Mouse (Mus musculus): ENCODE measurements around the gene Ccnjl. TPM values are rescaled to one million over a fixed set of nuclear protein-coding genes. Genes with fewer than 3 reads are reported as not detected.

Ccnjl gene
- polyA plus RNA-seq, 1 experiment from 2014 or later: 6.4 TPM

DNA sequence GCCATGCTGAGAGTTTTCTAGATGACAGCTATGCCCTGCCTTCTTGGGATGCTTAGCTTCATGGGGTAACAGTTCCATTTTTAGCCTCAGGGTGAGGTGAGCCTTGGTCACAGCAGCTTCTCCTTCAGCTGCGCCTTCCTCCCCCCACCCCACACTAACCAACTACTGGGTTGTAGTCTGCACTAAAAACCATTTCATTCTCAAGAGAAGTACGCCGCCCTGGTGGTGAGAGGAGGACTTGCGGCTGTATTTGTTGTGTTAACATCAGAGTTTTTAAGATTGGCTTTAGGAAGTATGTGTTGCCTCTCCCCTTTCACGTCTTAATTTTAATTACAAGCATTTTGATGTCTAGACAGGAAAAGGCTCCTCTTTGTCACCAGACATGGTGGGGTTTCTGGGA lies 39.7 kb downstream of the Ccnjl start:
- DNase-seq (ENCODE audit: low spot score): peak; percentile 71

GRCm38 (mm10) chr11:43569188-43569587 lies 40.6 kb downstream of the Ccnjl start:
- DNase-seq (ENCODE audit: low spot score): no peak

DNA sequence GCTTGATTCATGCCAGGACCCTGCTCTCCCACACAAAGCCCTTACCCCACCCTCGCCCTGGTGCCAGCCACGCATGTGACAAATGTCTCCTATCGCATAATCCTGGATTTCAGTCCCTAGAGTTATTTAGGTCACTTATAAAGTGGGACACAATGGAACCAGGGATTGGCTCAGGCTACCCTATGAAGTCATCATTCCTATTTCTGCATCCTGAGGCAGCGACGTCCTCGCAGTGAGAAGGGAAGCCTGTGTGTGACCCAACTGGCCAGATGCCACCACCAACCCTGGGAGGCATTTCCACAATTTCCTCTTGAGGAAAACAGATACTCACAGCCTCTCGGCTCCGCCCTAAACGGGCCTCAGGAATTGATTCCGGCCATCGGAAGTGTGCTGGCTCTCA lies 41.0 kb downstream of the Ccnjl start:
- DNase-seq (ENCODE audit: low spot score): no peak

DNA sequence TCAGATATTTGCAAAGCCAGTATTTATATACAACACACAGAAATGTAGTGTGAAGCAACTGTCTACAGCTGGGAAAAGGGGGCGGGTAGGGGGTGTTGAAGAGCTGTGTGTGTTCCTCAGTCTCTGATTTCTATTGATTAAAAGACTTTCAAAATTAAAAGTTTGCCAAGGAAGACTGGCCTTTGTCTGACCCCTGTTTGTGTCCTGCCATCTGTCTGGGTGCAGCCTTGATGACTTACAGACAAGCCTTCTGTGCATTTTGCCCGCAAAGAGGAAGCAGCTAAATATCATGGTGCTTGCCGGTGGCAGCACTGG lies 46.4 kb downstream of the Ccnjl start:
- DNase-seq (ENCODE audit: low spot score): no peak

- DNase-seq (ENCODE audit: low spot score): peak; percentile 20
Observed at GRCm38 (mm10) chr11:43575376-43576151, 47.0 kb downstream of the Ccnjl start.

DNA sequence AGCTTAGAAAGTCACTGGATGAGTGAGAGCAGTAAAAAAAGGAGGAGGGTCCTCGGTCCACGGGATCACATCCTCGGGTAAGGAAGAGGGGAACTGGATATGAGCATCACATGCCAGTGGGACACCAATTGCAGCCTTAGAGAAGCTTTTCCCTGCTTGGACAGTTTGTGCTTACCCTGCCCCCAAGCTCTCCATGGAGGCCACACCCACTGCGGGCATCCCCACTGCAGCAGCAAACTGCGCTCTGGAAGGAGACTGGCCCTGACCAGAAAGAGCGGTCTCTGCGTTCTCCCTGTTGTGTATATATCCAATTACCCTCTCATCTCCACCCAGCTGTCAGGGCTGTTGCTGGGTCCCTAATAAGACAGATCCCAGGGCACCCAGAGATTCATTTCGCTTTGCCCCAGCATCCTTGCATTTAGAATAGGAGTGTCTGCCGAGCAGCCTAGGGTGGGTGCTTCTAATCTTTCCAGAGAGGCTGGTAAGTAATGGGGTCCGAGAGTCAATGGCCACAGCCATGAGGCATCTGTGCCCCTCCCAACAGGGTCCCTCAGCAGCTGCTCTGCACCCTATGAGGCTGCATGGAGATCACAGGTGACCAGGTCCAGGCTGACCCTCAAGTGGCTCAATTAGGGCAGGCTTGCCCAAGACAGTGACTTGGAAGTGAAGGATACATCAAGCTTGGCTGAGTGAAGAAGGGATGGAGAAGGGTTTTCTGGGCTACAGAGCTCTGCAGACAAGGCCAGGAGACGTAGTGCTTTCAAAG lies 49.3 kb downstream of the Ccnjl start:
- DNase-seq (ENCODE audit: low spot score): no peak

GRCm38 (mm10) chr11:43585211-43586005 lies 56.8 kb downstream of the Ccnjl start:
- DNase-seq (ENCODE audit: low spot score): no peak

DNA sequence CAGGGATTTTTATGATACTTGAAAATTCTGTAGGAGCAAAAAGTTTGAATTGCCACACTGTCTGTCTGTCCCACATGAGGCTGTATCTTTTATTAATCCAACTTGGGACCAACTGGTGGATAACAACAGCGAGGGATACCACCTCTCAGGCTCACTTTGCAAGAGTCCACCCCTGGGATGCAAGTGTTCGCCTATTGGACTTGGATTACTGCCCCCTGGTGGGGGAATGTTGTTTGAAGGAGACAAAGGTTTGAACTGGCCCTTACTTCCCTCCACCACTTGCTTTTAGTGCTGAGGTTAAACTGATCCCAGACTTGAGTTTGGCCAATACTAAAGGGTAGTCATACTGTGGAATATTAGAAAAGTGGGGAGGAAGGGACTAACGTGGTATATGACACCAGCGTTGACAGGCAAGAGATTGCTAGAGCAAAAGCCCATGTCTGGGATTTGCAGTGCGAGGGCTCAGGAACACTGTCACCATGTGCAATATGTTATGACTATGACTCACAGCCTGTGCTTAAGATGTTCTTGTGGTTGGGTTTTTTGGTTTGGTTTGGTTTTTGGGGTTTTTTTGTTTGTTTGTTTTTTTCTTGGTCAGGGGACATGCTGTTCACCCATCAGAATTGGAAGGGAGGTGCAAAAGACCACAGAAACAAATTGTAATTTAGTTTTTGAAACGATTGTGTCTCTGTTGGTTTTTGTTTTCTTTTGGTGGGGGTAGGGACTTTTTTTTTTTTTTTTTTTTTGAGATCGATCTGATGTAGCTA lies 57.9 kb downstream of the Ccnjl start, which contains the start of gene 4933415A04Rik:
Gene 4933415A04Rik, plus strand, starts transcription at position 717 of the 767 bp plus-strand sequence.
- peak; percentile 67 for DNase-seq (ENCODE audit: low spot score)

- DNase-seq (ENCODE audit: low spot score): no peak
Observed at GRCm38 (mm10) chr11:43589530-43590072, 61.0 kb downstream of the Ccnjl start.

GRCm38 (mm10) chr11:43601440-43601839 lies 72.9 kb downstream of the Ccnjl start, which contains the start of gene Fabp6:
Fabp6 (minus strand) TSS chr11:43601540.
- no peak for DNase-seq (ENCODE audit: low spot score)

DNA sequence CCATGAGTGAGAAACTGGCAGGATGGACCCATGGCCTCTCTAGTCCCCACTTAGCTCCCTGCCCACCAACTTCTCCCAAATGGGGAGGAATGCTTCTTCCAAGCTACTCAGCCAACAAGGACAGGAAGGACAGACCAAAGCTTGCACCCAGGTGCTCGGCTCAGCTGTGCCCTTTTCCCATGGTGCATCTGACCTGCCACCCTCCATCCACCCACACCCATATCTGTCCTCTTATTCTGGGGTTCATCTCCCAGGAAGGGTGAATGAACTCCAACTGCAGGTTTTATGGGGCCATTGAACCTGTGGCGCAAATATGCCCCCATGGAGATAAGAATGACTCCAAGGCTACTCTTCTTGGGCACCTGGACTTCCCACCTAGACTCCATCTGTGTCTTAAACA lies 75.6 kb downstream of the Ccnjl start:
- DNase-seq (ENCODE audit: low spot score): no peak

GRCm38 (mm10) chr11:43604891-43605290 lies 76.3 kb downstream of the Ccnjl start:
- DNase-seq (ENCODE audit: low spot score): no peak

DNA sequence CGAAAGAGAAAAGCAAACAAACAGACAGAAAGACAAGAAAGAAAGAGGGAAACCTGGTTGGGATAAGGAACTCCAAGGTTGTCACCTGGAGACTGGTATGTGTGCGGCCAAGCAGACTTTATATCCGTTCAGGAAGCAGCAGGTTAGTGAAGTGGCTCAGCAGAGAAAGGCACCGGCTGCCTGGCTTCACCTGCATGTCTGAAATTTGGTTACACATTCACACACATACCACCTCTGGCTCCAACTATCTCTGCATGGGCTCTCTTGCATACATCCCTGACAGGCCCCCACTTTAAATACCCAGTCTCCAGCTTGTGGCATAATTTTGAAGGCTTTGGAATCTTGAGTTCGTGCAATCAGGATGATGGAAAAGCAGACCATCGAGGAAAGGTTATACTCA lies 77.3 kb downstream of the Ccnjl start:
- DNase-seq (ENCODE audit: low spot score): no peak

DNA sequence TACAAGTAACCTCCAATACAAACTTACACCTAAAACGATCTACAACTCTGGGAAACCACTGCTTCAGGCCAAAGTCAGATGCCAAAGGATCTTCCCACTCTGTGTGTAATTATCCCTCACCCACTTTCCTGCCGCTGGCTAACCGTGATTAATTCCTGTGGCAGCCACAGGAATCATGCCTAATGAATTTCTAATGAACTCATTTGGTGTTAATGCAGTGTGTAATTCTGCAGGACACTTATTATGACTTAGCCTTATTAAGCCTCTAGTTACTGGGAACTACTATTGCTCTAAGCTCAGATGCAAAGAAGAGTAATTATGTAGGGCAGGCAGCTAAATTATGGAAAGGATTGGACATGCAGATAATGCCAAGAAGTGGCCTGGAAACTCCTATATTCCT lies 79.9 kb downstream of the Ccnjl start:
- no peak for DNase-seq (ENCODE audit: low spot score)

DNA sequence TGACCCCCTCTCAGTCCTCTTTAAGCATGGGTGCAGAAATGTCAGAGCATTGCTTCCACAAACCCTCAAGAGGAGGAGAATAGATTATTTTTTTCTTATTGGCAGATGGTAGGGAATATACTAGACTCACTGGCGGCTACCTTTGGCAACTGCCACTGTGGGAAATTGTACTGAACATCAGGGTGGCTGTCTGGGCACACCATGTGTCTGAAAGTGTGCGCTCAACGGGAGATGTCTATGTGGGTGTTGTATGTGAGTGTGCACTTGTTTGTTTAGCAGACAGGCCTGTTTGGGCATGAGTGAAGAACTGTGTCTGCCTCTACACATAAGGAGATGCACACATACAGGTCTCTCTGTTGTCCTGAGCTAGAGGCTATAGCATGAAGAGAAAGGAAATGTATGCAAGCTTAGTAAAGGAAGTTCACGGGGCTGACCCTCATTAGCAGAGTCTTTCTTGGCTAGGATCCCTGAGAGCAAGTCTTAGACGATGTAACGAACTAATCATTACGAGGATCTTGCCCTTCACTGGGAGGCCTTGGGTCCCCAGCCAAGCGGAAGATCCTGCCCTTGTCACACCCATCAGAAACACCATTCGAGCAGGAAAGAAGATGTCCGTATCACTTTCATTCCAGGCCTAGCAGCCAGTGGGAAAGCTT lies 81.5 kb downstream of the Ccnjl start:
- no peak for DNase-seq (ENCODE audit: low spot score)

GRCm38 (mm10) chr11:43610662-43611033 lies 82.1 kb downstream of the Ccnjl start:
- DNase-seq (ENCODE audit: low spot score): no peak

- DNase-seq (ENCODE audit: low spot score): peak; percentile 73
Observed at GRCm38 (mm10) chr11:43612834-43613488, 84.4 kb downstream of the Ccnjl start.

- no peak for DNase-seq (ENCODE audit: low spot score)
Observed at GRCm38 (mm10) chr11:43617924-43618323, 89.3 kb downstream of the Ccnjl start.

DNA sequence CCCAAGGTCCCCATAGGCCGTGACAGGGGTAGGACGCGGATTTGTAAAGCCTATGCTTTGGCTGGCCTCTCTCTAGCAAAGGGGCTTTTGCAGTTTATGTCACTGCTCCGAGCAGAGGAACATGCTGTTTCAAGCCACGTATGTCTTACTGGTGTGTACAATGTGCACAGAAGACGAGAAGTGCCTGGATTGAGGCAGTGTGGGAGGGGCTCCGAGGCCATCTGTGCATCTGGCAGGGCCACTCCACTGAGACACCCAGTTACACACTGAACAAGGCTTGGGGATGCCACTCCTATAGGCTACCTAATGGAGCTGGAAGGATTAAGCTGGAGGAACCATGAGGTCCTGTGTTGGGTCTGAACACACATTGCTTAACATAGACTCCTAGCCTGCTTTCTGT lies 89.8 kb downstream of the Ccnjl start:
- no peak for DNase-seq (ENCODE audit: low spot score)

- no peak for DNase-seq (ENCODE audit: low spot score)
Observed at GRCm38 (mm10) chr11:43621769-43622168, 93.2 kb downstream of the Ccnjl start.

All from thymus, postnatal 0 days (tissue).